8 mouse cellular contexts compared by ENCODE assay signal in the genomic region with DNA sequence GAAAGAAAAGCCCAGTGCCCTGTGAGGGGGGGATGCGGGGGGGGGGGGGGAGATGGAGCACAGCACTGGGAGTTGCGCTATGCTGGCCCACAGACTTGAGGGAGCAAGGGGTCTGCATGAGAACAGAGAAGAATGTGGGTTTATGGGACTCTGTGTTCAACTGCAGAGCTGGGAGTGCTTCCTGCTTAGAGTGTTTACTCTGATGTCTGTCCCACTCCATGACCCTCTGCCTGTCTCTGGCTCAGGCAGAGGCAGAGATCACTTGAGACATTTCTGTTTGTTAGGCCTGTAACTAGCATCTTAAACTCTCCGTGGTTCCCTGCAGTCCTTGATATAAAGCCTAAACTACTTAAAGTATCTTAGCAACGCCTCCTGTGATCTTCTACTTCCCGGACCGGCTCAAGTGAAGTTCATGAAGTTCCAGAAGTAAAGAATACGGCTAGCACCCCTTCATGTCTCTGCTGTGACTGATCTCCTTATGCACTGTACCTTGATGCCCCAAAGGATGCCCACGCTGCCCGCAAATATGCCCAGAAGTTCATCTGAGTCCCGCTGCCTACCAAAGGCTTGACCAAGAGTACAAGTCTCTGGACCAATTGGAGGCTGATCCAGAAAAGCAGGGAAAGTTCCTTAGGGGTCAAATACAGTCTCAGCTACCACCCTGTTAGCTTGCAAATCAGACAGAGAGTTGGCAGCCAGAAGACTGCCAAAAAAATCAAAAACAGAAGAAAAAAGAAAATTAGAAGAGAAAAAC. TPM values are rescaled to one million over a fixed set of nuclear protein-coding genes. Genes with fewer than 3 reads are reported as not detected.
DNase-seq lines count a peak whose midpoint lies in the region; ATAC-seq and TF ChIP-seq lines count a peak whose summit lies in the region.
"Had no signal": no experiment of that assay in that cellular context is flagged by ENCODE, and none has a peak within 500 bp of the region (broad histone marks: within the 10 kb centered on the region; RNA-seq: fewer than 3 reads in every experiment).

No protein-coding gene starts in this region.

- H3K4me3 ChIP-seq in kidney, adult 2 months (ENCODE audit: insufficient read depth, low read depth, low read length): no peak overlapping the region
- no peak overlapping the region for H3K4me3 ChIP-seq in forebrain, embryonic 12.5 days (replicated peaks)
- no peak overlapping the region for H3K4me3 ChIP-seq in midbrain, embryonic 15.5 days

- no peak overlapping the region for H3K9ac ChIP-seq in forebrain, embryonic 12.5 days
- no peak overlapping the region for H3K9ac ChIP-seq in midbrain, embryonic 15.5 days

- no peaks in the 10 kb centered on the region for H3K27me3 ChIP-seq in kidney, adult 2 months (replicated peaks; ENCODE audit: control insufficient read depth, insufficient read depth, low read length)
- H3K27me3 ChIP-seq in forebrain, embryonic 12.5 days: no peaks in the 10 kb centered on the region
- no peaks in the 10 kb centered on the region for H3K27me3 ChIP-seq in midbrain, embryonic 15.5 days (replicated peaks)

- no peaks in the 10 kb centered on the region for H3K36me3 ChIP-seq in kidney, adult 2 months (ENCODE audit: control insufficient read depth, insufficient read depth, low read length)
- H3K36me3 ChIP-seq in forebrain, embryonic 12.5 days (replicated peaks): no peaks in the 10 kb centered on the region
- no peaks in the 10 kb centered on the region for H3K36me3 ChIP-seq in midbrain, embryonic 15.5 days (replicated peaks)
- H3K36me3 ChIP-seq: G1E had no signal

- no peaks in the 10 kb centered on the region for H3K9me3 ChIP-seq in forebrain, embryonic 12.5 days
- no peaks in the 10 kb centered on the region for H3K9me3 ChIP-seq in midbrain, embryonic 15.5 days
- H3K9me3 ChIP-seq: G1E had no signal

- peak; percentile 51 for ATAC-seq in forebrain, embryonic 12.5 days (ENCODE audit: low FRiP score)
- 0 out of 2 replicates have a peak, but pooled peaks have one; percentile 20 for ATAC-seq in midbrain, embryonic 15.5 days (replicated peaks)
- ATAC-seq in granulocyte monocyte progenitor cell, adult 5-6 weeks (replicated peaks; ENCODE audit: poor library complexity, severe bottlenecking): no peak

- no peak for DNase-seq in kidney, adult 2 months
- DNase-seq in kidney, adult 18-20 months: no peak
- peak; percentile 3 to 27 for DNase-seq in kidney, postnatal 4 days
- DNase-seq in thymus, adult 18-20 months: no peak

- no peak for TF ChIP-seq POLR2A in kidney, adult 2 months (IDR thresholded peaks at IDR 0.05; ENCODE audit: low read depth, low read length)

- peak overlapping the region; percentile 19; the same call in 1 of the 2 replicates for H3K27ac ChIP-seq in kidney, adult 2 months (ENCODE audit: insufficient read depth, low read depth, low read length)
- peak overlapping the region; percentile 65 for H3K27ac ChIP-seq in forebrain, embryonic 12.5 days
- peak overlapping the region; percentile 31; the same call in 1 of the 2 replicates for H3K27ac ChIP-seq in midbrain, embryonic 15.5 days

- TF ChIP-seq CTCF in kidney, adult 2 months (conservative IDR thresholded peaks at IDR 0.05; ENCODE audit: insufficient read depth, insufficient read length, low read depth, low read length): no peak

- 67% methylated on average over 10 of the region's 10 CpGs for WGBS in kidney, adult 2 months
- WGBS in forebrain, embryonic 12.5 days: 61% methylated on average over 10 of the region's 10 CpGs
- 49% methylated on average over 10 of the region's 10 CpGs for WGBS in midbrain, embryonic 15.5 days

- no peaks in the 10 kb centered on the region for H3K4me1 ChIP-seq in kidney, adult 2 months (ENCODE audit: control insufficient read depth, insufficient read depth, low read length)
- peaks cover 14% of the 10 kb centered on the region for H3K4me1 ChIP-seq in forebrain, embryonic 12.5 days
- H3K4me1 ChIP-seq in midbrain, embryonic 15.5 days: peaks cover 7% of the 10 kb centered on the region

- H3K4me2 ChIP-seq in forebrain, embryonic 12.5 days: no peak overlapping the region
- no peak overlapping the region for H3K4me2 ChIP-seq in midbrain, embryonic 15.5 days

RNA-seq across cellular contexts. Expression of a gene that starts 47.5 kb away (rescaled TPM):
- polyA plus RNA-seq in kidney, adult 2 months (2012; rRNA removed): 0.76 and 0.94 TPM in 2 replicates
- 9.3 and 9.7 TPM in 2 replicates for polyA plus RNA-seq in forebrain, embryonic 12.5 days (2016; fragmentation: Nextera tagmentation; extraction: Ambion mirVana)
- polyA plus RNA-seq in midbrain, embryonic 15.5 days (2015; fragmentation: Nextera tagmentation; extraction: Ambion mirVana): 8.7 and 9.9 TPM in 2 replicates
- 0.41 and 0.92 TPM in 2 replicates for total RNA-seq in granulocyte monocyte progenitor cell, adult 5-6 weeks (2014; fragmentation: Nextera tagmentation)
- 0.22 and 0.36 TPM in 2 replicates for total RNA-seq in granulocyte monocyte progenitor cell, adult 5-6 weeks (2017)
- polyA plus RNA-seq: G1E had no signal

Comparison
In these comparisons a context has a peak if more than half of its experiments do, and no peak if none do; other contexts are left out.
1. DNase-seq: peak in kidney, postnatal 4 days (2 of 2); none in kidney, adult 2 months (single experiment), kidney, adult 18-20 months (single experiment) and thymus, adult 18-20 months (0 of 2).
2. Peak in every context shown above with its lines, with median percentiles within 50 percentile points of each other: H3K27ac ChIP-seq.